Mouse (Mus musculus) G1E (cell line): Measurements from ENCODE around the gene Smoc2.

Experiments used
- CTCF ChIP-seq: IDR thresholded peaks from 2 replicates; pipeline ENCODE4 v1.5.1; 2012; ENCODE audit warnings: low read depth, low read length, inconsistent platforms, mixed read lengths
- GATA2 ChIP-seq: IDR thresholded peaks from 2 replicates; pipeline ENCODE4 v1.6.1; 2012; ENCODE audit warnings: low read depth, low read length, inconsistent platforms, borderline replicate concordance
- TAL1 ChIP-seq: conservative IDR thresholded peaks from 2 replicates; pipeline ENCODE4 v1.6.1; 2012; ENCODE audit warnings: low read depth, low read length, inconsistent platforms, mixed read lengths

DNA sequence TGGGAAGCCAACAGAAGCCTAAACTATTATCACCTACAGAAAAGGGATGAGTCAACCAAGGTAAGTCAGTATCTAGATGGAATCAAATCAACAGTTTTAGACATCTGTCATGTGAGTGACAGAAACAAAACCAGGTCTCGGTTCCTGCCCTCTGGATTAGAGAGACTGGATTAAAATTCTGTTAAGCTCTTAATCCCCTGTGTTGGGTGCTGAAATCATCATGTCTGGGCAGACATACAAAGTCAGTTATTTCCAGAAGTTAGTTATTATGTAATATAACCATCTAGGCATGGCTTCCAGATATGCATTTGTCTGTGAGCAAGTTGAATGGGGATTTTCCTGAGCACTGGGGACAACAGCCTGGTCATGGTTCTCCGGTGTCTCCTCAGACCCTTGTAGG is 33.0 kb upstream of the Smoc2 start:
- TF ChIP-seq CTCF = no peak
- no peak for TF ChIP-seq TAL1
- no peak for TF ChIP-seq GATA2
